Mouse (Mus musculus) lung, adult 18-20 months (tissue): ENCODE data around the gene Rnf227.

ENCODE experiments used
- DNase-seq, 2 experiments: peaks; one replicate each; pipeline ENCODE4 v3.0.0; 2022; ENCODE audit warnings: mixed read lengths in 2 of 2

Gene Rnf227

GRCm38 (mm10) chr11:69372056-69372779 is 32.0 kb downstream of the Rnf227 start:
- no peak for DNase-seq

GRCm38 (mm10) chr11:69372780-69373170 is 32.5 kb downstream of the Rnf227 start:
- DNase-seq: peak in 1 of 2 experiments; percentile 15

- DNase-seq: no peak
Measured at GRCm38 (mm10) chr11:69373223-69373965, 33.1 kb downstream of the Rnf227 start.

DNA sequence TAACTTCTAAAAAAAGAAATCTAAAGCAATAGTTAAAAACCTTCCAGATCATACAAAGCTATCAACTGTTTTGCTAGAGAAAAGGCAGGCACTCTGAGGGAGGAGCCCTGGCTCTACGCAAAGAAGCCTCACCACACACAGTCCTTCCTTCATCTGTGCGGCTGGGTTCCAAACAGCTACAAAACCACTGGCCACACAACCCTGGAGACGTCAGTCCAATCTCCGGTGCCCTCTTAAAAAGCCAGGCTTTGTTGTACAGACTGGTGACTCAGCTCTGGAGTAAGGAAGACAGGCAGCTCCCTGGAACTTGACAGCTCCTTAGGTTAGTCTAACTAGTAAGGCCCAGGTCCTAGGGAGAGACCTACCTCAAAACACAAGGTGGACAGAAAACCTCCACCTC is 35.4 kb downstream of the Rnf227 start:
- no peak for DNase-seq

DNA sequence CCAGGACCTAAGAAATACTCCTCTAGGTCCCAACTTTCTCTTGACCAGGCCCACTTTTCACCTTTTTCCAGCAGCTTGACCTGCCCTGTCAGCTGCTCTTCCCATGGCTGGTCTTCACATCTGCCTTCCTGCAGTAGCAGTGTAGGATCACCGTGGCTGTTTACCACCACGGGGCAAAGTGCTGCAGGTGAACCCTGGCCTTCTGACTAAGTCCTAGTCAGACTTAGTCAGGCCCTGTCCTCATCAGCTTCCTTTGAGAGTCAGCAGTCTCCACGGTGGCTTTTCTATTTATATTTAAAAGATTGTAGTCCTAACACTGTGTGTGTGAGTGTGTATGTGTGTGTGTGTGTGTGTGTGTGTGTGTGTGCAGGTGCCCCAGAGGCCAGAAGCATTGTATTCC is 37.5 kb downstream of the Rnf227 start:
- DNase-seq: no peak

GRCm38 (mm10) chr11:69379600-69379999 is 39.3 kb downstream of the Rnf227 start:
- DNase-seq: no peak

GRCm38 (mm10) chr11:69381356-69381755 is 41.1 kb downstream of the Rnf227 start:
- no peak for DNase-seq

DNA sequence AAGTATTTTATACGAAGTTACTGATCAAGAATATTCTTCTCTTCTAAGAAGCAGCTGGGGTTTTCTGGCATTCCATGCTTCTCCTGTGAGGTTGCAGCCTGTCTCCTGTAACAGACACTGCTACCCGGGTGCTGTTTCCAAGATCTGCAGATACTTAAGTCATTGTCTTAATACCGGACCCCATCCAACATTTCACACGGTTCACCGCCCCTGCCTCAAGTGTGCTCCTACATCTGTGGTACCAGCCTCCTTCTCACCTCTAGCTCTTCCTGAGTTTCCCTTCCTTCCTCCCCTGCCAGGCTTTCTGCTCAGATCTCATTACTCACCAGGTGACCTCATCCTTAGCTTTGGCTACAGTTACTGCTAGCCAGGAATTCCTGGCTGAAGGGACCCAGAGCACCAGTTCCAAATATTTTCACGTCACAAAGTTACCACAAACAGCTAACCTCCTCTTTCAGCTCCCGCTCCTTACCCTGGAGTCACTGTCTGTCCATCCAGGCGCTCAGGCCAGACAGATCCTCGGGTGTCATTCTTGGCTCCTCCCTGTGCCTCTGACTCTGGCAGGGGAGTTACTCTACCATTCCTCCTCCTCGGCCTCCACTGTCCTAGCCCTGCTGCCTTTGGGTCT is 42.3 kb downstream of the Rnf227 start:
- DNase-seq: no peak

DNA sequence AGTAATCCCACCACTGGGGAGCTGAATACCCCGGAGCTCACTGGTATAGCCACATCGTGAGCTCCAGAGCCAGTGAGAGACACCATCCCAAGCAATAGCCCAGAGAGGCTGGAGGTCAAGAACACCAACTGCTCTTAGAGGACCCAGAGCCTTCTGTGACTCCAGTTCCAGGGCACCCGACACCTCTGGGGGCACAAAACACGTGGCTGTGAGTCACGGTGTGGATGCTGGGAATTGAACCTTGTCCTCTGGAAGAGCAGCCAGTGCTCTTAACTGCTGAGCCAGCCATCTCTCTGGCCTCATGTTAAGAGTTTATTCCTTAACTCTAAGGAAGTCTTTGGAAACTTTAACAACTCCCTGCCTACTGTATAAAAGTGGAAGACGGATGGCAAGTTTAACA is 44.7 kb downstream of the Rnf227 start:
- DNase-seq: no peak

- DNase-seq: no peak
Measured at GRCm38 (mm10) chr11:69386758-69387157, 46.5 kb downstream of the Rnf227 start.

DNA sequence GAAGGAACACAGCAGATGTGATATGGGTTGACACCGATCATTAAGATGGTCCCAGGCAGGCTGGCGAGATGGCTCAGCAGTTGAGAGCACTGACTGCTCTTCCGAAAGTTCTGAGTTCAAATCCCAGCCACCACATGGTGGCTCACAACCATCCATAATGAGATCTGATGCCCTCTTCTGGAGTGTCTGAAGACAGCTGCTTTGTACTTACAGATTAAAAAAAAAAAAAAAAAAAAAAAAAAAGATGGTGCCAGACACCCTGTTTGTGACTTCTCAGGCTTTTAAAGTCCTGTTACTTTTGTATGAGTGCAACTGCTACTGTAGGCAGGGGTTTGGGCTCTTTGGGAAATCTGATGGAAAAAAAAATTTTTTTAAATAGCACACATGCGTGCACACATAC is 48.4 kb downstream of the Rnf227 start:
- no peak for DNase-seq

DNA sequence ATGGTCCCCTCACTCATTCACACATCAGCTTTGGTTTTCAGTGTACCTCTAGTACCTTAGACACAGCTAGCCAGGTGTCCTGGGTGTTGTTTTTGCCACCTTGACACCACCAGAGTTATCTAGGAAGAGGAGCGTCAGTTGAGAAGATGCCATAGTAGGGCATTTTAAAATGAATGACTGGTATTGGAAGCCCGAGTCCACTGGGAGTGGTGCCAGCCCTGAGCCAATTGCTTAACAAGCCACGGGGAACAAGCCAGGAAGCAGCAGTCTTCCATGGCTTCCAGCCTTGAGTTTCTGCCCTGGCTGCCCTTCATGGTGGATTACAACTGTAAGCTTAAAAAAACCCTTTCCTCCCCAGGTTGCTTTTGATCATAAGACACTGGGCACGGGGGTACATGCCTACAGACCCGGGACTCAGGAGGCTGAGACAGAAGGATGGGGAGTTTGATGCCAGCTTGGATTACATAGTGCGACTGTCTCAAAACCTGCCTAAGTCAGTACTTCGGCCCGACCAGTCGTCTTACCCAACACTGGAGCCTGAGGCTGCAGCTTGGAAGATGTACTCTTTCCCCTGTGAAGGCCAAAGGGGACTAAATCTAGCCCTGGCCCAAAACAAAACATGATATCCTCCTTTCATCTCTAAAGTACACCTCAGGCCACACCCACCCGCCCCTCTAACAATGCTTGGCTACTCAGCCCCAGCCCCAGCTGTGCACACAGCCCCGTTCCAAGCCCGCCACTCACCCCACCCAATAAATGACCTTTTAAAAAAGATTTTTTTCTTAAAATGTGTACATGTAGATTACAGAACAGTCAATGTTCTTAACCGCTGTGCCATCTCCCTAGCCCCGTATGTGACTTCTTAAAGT is 49.5 kb downstream of the Rnf227 start:
- peak in 1 of 2 experiments; percentile 25 for DNase-seq

DNA sequence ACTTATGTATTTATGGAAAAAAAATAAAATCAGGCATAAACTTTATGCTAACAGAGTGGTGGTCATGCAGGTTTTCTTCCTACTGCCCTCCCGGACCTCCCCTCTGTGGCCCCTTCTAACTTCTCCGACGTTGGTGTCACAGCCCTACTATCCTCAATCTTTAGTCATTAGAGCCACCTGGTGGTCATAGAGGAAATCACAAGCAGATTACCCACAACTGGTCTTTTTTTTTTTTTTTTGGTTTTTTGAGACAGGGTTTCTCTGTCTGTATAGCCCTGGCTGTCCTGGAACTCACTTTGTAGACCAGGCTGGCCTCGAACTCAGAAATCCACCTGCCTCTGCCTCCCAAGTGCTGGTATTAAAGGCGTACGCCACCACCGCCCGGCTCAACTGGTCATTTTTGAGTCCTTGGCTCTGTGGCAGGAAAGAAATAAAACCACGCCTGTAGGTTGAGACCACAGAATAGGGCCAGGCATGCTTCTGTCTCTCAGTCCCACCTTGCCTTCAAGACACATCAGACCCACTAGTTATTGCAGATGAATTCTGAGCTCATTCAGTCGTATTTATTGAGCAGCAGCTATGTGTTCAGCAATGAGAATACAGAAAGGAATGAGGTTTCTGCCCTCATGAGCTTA is 50.3 kb downstream of the Rnf227 start:
- peak; percentile 18 to 75 for DNase-seq
